24 mouse cellular contexts compared by ENCODE assay signal in the genomic region with DNA sequence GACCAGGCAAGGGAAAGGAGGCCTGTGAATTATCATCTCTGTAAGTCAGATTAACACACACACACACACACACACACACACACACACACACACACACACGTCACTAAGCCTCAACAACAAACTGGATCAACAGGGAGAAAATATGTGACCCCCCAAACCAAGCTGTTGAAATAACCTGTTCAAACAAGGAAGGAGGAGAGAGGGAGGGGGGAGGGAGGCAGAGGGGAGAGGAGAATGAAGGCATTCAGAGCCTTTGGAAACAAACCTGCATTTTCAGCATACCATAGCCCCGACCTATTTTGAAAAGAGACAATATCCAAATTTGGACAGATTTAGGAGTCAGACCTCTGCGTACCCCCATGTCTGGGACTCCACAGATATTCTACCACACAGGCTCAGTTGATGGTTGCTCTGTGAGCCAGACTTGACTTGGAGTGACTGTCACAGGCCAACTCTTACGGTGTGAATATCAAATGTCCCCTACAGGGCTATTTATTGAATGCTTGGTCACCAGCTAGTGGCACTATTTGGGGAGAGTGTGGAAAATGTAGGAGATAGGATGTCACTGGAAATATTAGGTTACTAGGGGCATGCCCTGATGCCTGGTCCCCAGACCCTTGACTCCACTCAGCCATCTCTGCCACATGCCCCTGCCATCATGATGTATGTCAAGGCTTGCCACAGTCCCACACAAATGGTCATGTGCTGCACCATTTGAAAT.
DNase-seq lines count a peak whose midpoint lies in the region; ATAC-seq and TF ChIP-seq lines count a peak whose summit lies in the region.
"Had no signal": no experiment of that assay in that cellular context is flagged by ENCODE, and none has a peak within 500 bp of the region (broad histone marks: within the 10 kb centered on the region; RNA-seq: fewer than 3 reads in every experiment).

No protein-coding gene starts in this region.

- no peak for TF ChIP-seq RAD21 in MEL (IDR thresholded peaks at IDR 0.05; ENCODE audit: low read depth, low read length)

- no peak overlapping the region for H3K9ac ChIP-seq in lung, embryonic 14.5 days
- no peak overlapping the region for H3K9ac ChIP-seq in MEL (ENCODE audit: control insufficient read depth, low read depth, low read length, poor library complexity, severe bottlenecking)
- H3K9ac ChIP-seq: hindbrain, embryonic 14.5 days; liver, embryonic 13.5 days; neural tube, embryonic 13.5 days had no signal

- ATAC-seq in lung, embryonic 14.5 days (ENCODE audit: insufficient read depth) = peak; percentile 55
- ATAC-seq: activated CD4-positive, CD25-positive, alpha-beta regulatory T cell, adult 4 months; forebrain, embryonic 16.5 days; inflammation-experienced regulatory T-cells, adult 6 months had no signal

- no peak overlapping the region for H3K4me2 ChIP-seq in lung, embryonic 14.5 days
- no peak overlapping the region for H3K4me2 ChIP-seq in myocyte (ENCODE audit: low read depth)
- H3K4me2 ChIP-seq: hindbrain, embryonic 14.5 days; liver, embryonic 13.5 days; neural tube, embryonic 13.5 days had no signal

- no peak overlapping the region for H3ac ChIP-seq in myocyte (ENCODE audit: control insufficient read depth, insufficient read length)

- H3K9me3 ChIP-seq in lung, embryonic 14.5 days (ENCODE audit: low read depth, low read length) = no peaks in the 10 kb centered on the region
- H3K9me3 ChIP-seq in MEL (replicated peaks; ENCODE audit: insufficient read depth, low read length) = no peaks in the 10 kb centered on the region
- H3K9me3 ChIP-seq: heart, embryonic 10.5 days; liver, embryonic 13.5 days; megakaryocyte, embryonic 14.5 days; neural tube, embryonic 13.5 days had no signal

- no peaks in the 10 kb centered on the region for H3K27me3 ChIP-seq in lung, embryonic 14.5 days (ENCODE audit: insufficient read depth, low read length)
- H3K27me3 ChIP-seq in MEL (ENCODE audit: control insufficient read depth in 1 of 2, insufficient read depth in 2 of 2, low read length in 2 of 2) = no peaks in the 10 kb centered on the region
- H3K27me3 ChIP-seq in myocyte (ENCODE audit: control insufficient read depth, insufficient read depth, insufficient read length) = no peaks in the 10 kb centered on the region
- H3K27me3 ChIP-seq: liver, embryonic 13.5 days; megakaryocyte, embryonic 14.5 days; neural tube, embryonic 13.5 days had no signal

- no peak for TF ChIP-seq CTCF in lung, embryonic 14.5 days (IDR thresholded peaks at IDR 0.05; ENCODE audit: low read depth)
- TF ChIP-seq CTCF in MEL (IDR thresholded peaks at IDR 0.05 in 2 of 3, conservative IDR thresholded peaks at IDR 0.05 in 1 of 3; ENCODE audit: control insufficient read depth in 1 of 3, insufficient read depth in 1 of 3, low read depth in 2 of 3, low read length in 3 of 3, poor library complexity in 1 of 3, severe bottlenecking in 1 of 3) = no peak

- H3K4me3 ChIP-seq in lung, embryonic 14.5 days (ENCODE audit: low read depth, low read length) = no peak overlapping the region
- H3K4me3 ChIP-seq in MEL (ENCODE audit: control insufficient read depth in 1 of 2, insufficient read depth in 1 of 2, low read depth in 2 of 2, low read length in 2 of 2) (no peak overlapping the region), myocyte (no peak overlapping the region)
- H3K4me3 ChIP-seq: heart, embryonic 10.5 days; liver, embryonic 13.5 days; neural tube, embryonic 13.5 days had no signal

- H3K79me2 ChIP-seq in MEL (ENCODE audit: control insufficient read depth, insufficient read depth, low read length, poor library complexity) = no peaks in the 10 kb centered on the region
- no peaks in the 10 kb centered on the region for H3K79me2 ChIP-seq in myocyte (ENCODE audit: control insufficient read depth, insufficient read depth)

- WGBS in lung, embryonic 14.5 days = 47% methylated on average over 4 of the region's 4 CpGs

- no peak for TF ChIP-seq POLR2A in MEL (IDR thresholded peaks at IDR 0.05; ENCODE audit: control insufficient read depth in 1 of 2, insufficient read depth in 1 of 2, low read depth in 1 of 2, low read length in 2 of 2, poor library complexity in 1 of 2)
- no peak for TF ChIP-seq POLR2A in myocyte (IDR thresholded peaks at IDR 0.05; ENCODE audit: insufficient read length, low read depth)

- peak; percentile 60 for DNase-seq in gastrocnemius, adult 18-20 months (ENCODE audit: low spot score)
- no peak for DNase-seq in gastrocnemius, postnatal 4 days (ENCODE audit: low spot score in 2 of 2)
- peak; percentile 8 for DNase-seq in lung, embryonic 14.5 days
- no peak for DNase-seq in lung, postnatal 10 days
- no peak for DNase-seq in MEL (ENCODE audit: low read depth, low spot score)
- no peak for DNase-seq in layer of hippocampus, postnatal 10 days (ENCODE audit: low spot score in 2 of 2)
- DNase-seq: adrenal gland, postnatal 10 days; cerebellum, adult 2 months; cerebellum, postnatal 25 days; gastrocnemius, postnatal 25 days; heart, postnatal 4 days; kidney, postnatal 36 days; liver, embryonic 13.5 days; midbrain, embryonic 14.5 days; thymus, adult 18-20 months; thymus, postnatal 36 days had no signal

- 0 out of 2 replicates have a peak, but pooled peaks cover 4% of the 10 kb centered on the region for H3K4me1 ChIP-seq in lung, embryonic 14.5 days (ENCODE audit: insufficient read depth)
- peaks cover 0 to 5% of the 10 kb centered on the region in 2 experiments; a peak in 2 of 4 replicates for H3K4me1 ChIP-seq in MEL (ENCODE audit: control insufficient read depth in 1 of 2, insufficient read depth in 2 of 2, low read length in 2 of 2)
- H3K4me1 ChIP-seq: liver, embryonic 13.5 days; neural tube, embryonic 13.5 days had no signal

- H3K27ac ChIP-seq in lung, embryonic 14.5 days (ENCODE audit: low read depth) = peak overlapping the region; percentile 47; the same call in 1 of the 2 replicates
- no peak overlapping the region for H3K27ac ChIP-seq in MEL (ENCODE audit: control insufficient read depth, low read depth, low read length)
- H3K27ac ChIP-seq: heart, embryonic 10.5 days; hindbrain, embryonic 14.5 days; liver, embryonic 13.5 days; neural tube, embryonic 13.5 days had no signal

- TF ChIP-seq EP300 in MEL (IDR thresholded peaks at IDR 0.05; ENCODE audit: low read depth in 1 of 2, low read length in 2 of 2) = no peak

- peaks cover 27% of the 10 kb centered on the region for H3K36me3 ChIP-seq in lung, embryonic 14.5 days (ENCODE audit: insufficient read depth)
- H3K36me3 ChIP-seq in MEL (ENCODE audit: control insufficient read depth in 1 of 2, insufficient read depth in 2 of 2, low read length in 2 of 2) (peaks cover 0 to 9% of the 10 kb centered on the region in 2 experiments; a peak in 3 of 4 replicates), myocyte (ENCODE audit: control insufficient read depth, insufficient read depth) (peaks cover 32% of the 10 kb centered on the region)

TF ChIP-seq in MEL, 35 proteins besides CTCF, POLR2A, EP300 and RAD21:
- peak; percentile 70 for TF ChIP-seq POLR2AphosphoS2 (IDR thresholded peaks at IDR 0.05; ENCODE audit: low read length)
- no peak for TF ChIP-seq ELF1 (IDR thresholded peaks at IDR 0.05; ENCODE audit: low read depth, low read length)

TF ChIP-seq in myocyte, 11 proteins besides CTCF, POLR2A, EP300 and RAD21:
- TF ChIP-seq POLR2AphosphoS2 (IDR thresholded peaks at IDR 0.05; ENCODE audit: insufficient read length, low read depth) (peak; percentile 46), E2F4 (IDR thresholded peaks at IDR 0.05; ENCODE audit: insufficient read depth) (no peak)

Comparison
In these comparisons a context has a peak if more than half of its experiments do, and no peak if none do; other contexts are left out.
1. DNase-seq: peak in gastrocnemius, adult 18-20 months (single experiment) and lung, embryonic 14.5 days (single experiment); none in gastrocnemius, postnatal 4 days (0 of 2), lung, postnatal 10 days (single experiment), MEL (single experiment) and layer of hippocampus, postnatal 10 days (0 of 2).